26 mouse cellular contexts compared by ENCODE assay signal in genomic region chr10:24640186-24640875, GRCm38 (mm10). TPM values are rescaled to one million over a fixed set of nuclear protein-coding genes. Genes with fewer than 3 reads are reported as not detected.
DNase-seq lines count a peak whose midpoint lies in the region; ATAC-seq and TF ChIP-seq lines count a peak whose summit lies in the region.
"Had no signal": no experiment of that assay in that cellular context is flagged by ENCODE, and none has a peak within 500 bp of the region (broad histone marks: within the 10 kb centered on the region; RNA-seq: fewer than 3 reads in every experiment).

No protein-coding gene starts in this region.

- peak overlapping the region; percentile 76; the same call in 1 of the 2 replicates for H3K27ac ChIP-seq in thymus, adult 2 months (ENCODE audit: control insufficient read depth, insufficient read depth, low read length)
- no peak overlapping the region for H3K27ac ChIP-seq in hindbrain, embryonic 10.5 days
- H3K27ac ChIP-seq: forebrain, embryonic 10.5 days; hindbrain, postnatal 0 days; kidney, postnatal 0 days; limb, embryonic 15.5 days; liver, embryonic 15.5 days; midbrain, embryonic 13.5 days; neural tube, embryonic 12.5 days had no signal

- H3K4me1 ChIP-seq in thymus, adult 2 months (replicated peaks; ENCODE audit: control insufficient read depth, insufficient read depth, low read length) = peaks cover 23% of the 10 kb centered on the region
- 0 out of 2 replicates have a peak, but pooled peaks cover 4% of the 10 kb centered on the region for H3K4me1 ChIP-seq in hindbrain, embryonic 10.5 days (replicated peaks)
- H3K4me1 ChIP-seq: midbrain, embryonic 13.5 days; neural tube, embryonic 12.5 days had no signal

- no peaks in the 10 kb centered on the region for H3K27me3 ChIP-seq in thymus, adult 2 months (ENCODE audit: control insufficient read depth, insufficient read depth, low read length)
- no peaks in the 10 kb centered on the region for H3K27me3 ChIP-seq in hindbrain, embryonic 10.5 days (ENCODE audit: insufficient read depth, poor library complexity, severe bottlenecking)
- H3K27me3 ChIP-seq: heart, embryonic 12.5 days; limb, embryonic 15.5 days; liver, embryonic 15.5 days; midbrain, embryonic 13.5 days; neural tube, embryonic 12.5 days had no signal

- peak; percentile 37; the same call in 1 of the 2 replicates for ATAC-seq in neutrophil, adult 5-6 weeks (ENCODE audit: extremely low read depth, insufficient number of reproducible peaks, low FRiP score, poor library complexity, severe bottlenecking)
- ATAC-seq: forebrain, embryonic 16.5 days; midbrain, embryonic 13.5 days had no signal

- H3K36me3 ChIP-seq in thymus, adult 2 months (ENCODE audit: control insufficient read depth, insufficient read depth, low read length) = no peaks in the 10 kb centered on the region
- H3K36me3 ChIP-seq in hindbrain, embryonic 10.5 days = no peaks in the 10 kb centered on the region
- H3K36me3 ChIP-seq: forebrain, embryonic 10.5 days; heart, embryonic 12.5 days; limb, embryonic 15.5 days; liver, embryonic 15.5 days; midbrain, embryonic 13.5 days; neural tube, embryonic 12.5 days had no signal

- H3K9me3 ChIP-seq in hindbrain, embryonic 10.5 days = no peaks in the 10 kb centered on the region
- H3K9me3 ChIP-seq: forebrain, embryonic 10.5 days; heart, embryonic 12.5 days; limb, embryonic 15.5 days; liver, embryonic 15.5 days; midbrain, embryonic 13.5 days; neural tube, embryonic 12.5 days had no signal

- 40% methylated on average over 6 of the region's 6 CpGs for WGBS in thymus, adult 2 months
- 86% methylated on average over 6 of the region's 6 CpGs for WGBS in hindbrain, embryonic 10.5 days

- no peak for TF ChIP-seq CTCF in thymus, adult 2 months (IDR thresholded peaks at IDR 0.05; ENCODE audit: borderline replicate concordance, control insufficient read depth, extremely low read depth, insufficient read depth, low read length, poor library complexity)

- DNase-seq in thymus, adult 2 months = no peak
- DNase-seq in thymus, postnatal 0 days (ENCODE audit: low spot score) = no peak
- peak; percentile 76 for DNase-seq in CD4-positive, CD25-positive, alpha-beta regulatory T cell, adult 2 months (ENCODE audit: low read depth, low spot score)
- DNase-seq in induced T-regulatory cell, adult 2 months (ENCODE audit: low read depth) = peak; percentile 84
- DNase-seq in cerebellum, adult 8-10 months = no peak
- no peak for DNase-seq in hindbrain, embryonic 10.5 days (ENCODE audit: low spot score)
- DNase-seq: adrenal gland, postnatal 36 days; B cell, adult 2 months; cerebellum, adult 11 months; cerebellum, postnatal 14 days; gastrocnemius, postnatal 14 days; heart, adult 18-20 months; heart, postnatal 10 days; kidney, adult 18-20 months; left cerebral cortex, postnatal 4 days; right cerebral cortex, postnatal 4 days had no signal

- no peak overlapping the region for H3K4me3 ChIP-seq in thymus, adult 2 months (ENCODE audit: control insufficient read depth, insufficient read depth, low read length)
- H3K4me3 ChIP-seq in hindbrain, embryonic 10.5 days = no peak overlapping the region
- H3K4me3 ChIP-seq: forebrain, embryonic 10.5 days; heart, embryonic 12.5 days; limb, embryonic 15.5 days; liver, embryonic 15.5 days; midbrain, embryonic 13.5 days; neural tube, embryonic 12.5 days had no signal

- TF ChIP-seq POLR2A in thymus, adult 2 months (IDR thresholded peaks at IDR 0.05; ENCODE audit: control insufficient read depth, extremely low read depth, insufficient read depth, low read length, poor library complexity) = no peak

RNA-seq across cellular contexts. Expression of gene Ccn2, which starts 45.1 kb away (rescaled TPM):
- polyA plus RNA-seq in thymus, adult 2 months (2012; rRNA removed) = 14.1 and 19.7 TPM in 2 replicates
- polyA plus RNA-seq in thymus, postnatal 0 days (2015; fragmentation: Nextera tagmentation; extraction: Ambion mirVana) = 0.81 and 0.95 TPM in 2 replicates
- not detected in 2 replicates for total RNA-seq in neutrophil, adult 5-6 weeks (2017)
- polyA plus RNA-seq in hindbrain, embryonic 10.5 days (2016; fragmentation: Nextera tagmentation; extraction: Ambion mirVana) = 7.2 and 8.3 TPM in 2 replicates

Comparison
In these comparisons a context has a peak if more than half of its experiments do, and no peak if none do; other contexts are left out.
1. DNase-seq: peak in CD4-positive, CD25-positive, alpha-beta regulatory T cell, adult 2 months (single experiment) and induced T-regulatory cell, adult 2 months (single experiment); none in thymus, adult 2 months (single experiment), thymus, postnatal 0 days (single experiment), cerebellum, adult 8-10 months (single experiment) and hindbrain, embryonic 10.5 days (single experiment).